Mouse (Mus musculus) cerebellum, adult 11 months (tissue): ENCODE measurements around the gene Rbck1.
"Not testable (repeated sequence)": the region's sequence is repeated elsewhere in the genome, so short reads cannot be mapped to it uniquely, and the experiment has no call there.

ENCODE experiments used
- DNase-seq: peaks from one replicate; pipeline ENCODE4 v3.0.0; 2022

Gene Rbck1

DNA sequence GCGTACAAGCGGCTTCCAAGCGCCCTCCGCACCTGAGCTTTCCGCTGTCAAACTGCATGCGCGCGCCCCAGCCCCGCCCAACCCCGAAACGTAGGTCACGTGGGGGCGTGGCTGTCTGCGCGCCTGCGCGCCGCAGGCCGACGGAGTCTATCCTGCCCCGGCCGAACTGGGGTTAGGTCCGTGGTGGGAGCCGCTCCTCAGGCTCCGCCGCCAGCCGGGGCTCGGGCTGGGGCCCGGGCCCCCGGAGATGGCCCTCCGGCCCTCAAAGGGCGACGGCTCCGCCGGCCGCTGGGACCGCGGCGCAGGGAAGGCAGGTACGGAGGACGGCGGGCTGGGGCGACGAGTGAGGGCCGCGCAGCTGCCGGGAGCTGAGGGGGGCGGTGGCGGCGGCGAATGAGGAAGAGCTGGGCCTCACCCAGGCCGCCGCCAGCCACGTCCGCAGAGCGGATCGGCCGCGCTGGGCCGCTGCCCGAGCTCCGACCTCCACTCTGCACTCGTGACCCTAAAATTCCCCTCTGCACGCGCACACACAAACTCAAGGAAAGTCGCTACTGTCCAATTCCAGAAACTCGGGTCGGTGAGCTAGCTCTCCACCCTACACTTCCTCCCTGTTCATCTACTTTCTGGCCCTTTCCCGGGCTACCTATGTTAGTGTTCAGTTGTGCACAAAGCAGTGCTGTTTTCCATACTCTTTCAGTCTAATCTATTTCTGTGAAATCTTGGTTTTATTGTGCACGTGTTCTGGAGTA is 38.6 kb downstream of the Rbck1 start, which contains the start of gene Tbc1d20:
Gene Tbc1d20 (plus strand): TSS at position 102 of the 749 bp plus-strand sequence.
- DNase-seq = peak; percentile 90

DNA sequence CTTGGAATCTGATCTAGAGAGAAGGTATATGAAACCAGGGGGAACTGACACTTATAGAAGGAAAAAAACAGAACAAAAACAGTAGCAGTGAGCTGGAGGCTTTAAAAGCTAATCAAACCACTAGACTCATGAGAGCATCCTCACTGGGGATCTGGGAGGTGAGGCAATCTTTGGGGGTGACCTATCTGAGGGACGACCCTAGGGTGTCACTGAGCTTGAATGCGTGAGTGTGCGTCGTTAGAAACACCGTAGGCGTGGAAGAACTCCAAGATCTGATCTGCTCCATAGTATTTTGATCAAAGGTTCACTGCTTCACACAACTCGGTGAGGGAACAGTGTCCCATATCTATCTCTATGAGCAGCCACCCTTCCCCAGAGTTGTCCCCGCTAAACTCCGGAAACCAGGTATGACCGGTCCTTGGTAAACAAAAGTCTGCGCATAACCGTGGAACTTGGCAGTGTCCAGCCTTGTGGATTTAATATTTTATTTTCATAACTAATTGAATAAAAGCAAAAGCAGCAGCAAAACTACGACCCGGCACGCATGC is 39.2 kb downstream of the Rbck1 start:
- no peak for DNase-seq

- no peak for DNase-seq
Observed at GRCm38 (mm10) chr2:152292475-152292874, 40.0 kb downstream of the Rbck1 start.

DNA sequence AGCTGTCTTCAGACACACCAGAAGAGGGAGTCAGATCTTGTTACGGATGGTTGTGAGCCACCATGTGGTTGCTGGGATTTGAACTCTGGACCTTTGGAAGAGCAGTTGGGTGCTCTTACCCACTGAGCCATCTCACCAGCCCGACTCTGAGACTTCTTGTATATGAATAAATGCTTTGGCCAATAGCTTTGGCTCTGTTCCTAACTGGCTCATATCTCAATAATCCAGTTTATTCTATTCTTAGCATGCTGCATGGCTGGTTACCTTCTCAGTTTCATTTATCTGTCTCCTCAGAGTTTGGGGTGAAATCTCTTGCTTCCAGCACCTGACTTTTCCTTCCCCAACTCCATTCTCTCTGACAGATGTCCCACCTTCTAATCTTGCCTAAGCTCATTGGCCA is 42.8 kb downstream of the Rbck1 start:
- DNase-seq = not testable (repeated sequence)

DNA sequence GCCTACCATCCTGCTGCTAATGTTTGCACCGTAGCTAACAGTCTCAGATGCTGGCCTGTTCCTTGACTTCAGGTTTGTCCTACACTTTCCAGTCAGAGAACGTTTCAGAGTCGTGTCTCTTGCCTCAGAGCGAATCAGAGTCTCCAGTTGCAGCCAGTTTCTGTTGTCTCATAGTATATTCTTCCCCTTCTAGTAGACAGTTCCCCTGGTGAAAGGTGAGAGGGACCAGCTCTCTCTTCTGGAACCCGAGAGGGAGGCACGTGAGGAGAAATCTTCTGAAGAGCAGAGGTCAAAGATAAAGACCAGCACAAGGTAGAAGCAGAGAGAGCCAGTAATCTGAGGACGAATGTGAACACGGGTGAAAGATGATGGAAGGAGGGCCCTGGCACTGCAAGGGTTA is 44.4 kb downstream of the Rbck1 start:
- DNase-seq = no peak

- DNase-seq = no peak
Observed at GRCm38 (mm10) chr2:152287560-152287959, 44.9 kb downstream of the Rbck1 start.

GRCm38 (mm10) chr2:152281407-152281806 is 51.0 kb downstream of the Rbck1 start:
- DNase-seq = no peak

GRCm38 (mm10) chr2:152273639-152274038 is 58.8 kb downstream of the Rbck1 start:
- no peak for DNase-seq
